Mouse (Mus musculus) C2C12 (cell line): ENCODE results near the gene Npr2.

Experiments
- CTCF ChIP-seq: IDR thresholded peaks from one replicate; pipeline ENCODE4 v1.5.1; 2011; ENCODE audit not compliant: control insufficient read depth, insufficient read depth, insufficient read length
- USF1 ChIP-seq: IDR thresholded peaks from one replicate; pipeline ENCODE4 v1.6.1; 2011; ENCODE audit warnings: low read depth, mild to moderate bottlenecking, control low read depth, moderate library complexity

- TF ChIP-seq CTCF = no peak
- no peak for TF ChIP-seq USF1
These were observed 69.0 kb downstream of the Npr2 start, which contains the start of gene Olfr70 for GRCm38 (mm10) chr4:43700707-43701106.
